Mouse (Mus musculus) gonadal fat pad, adult 2 months (tissue): ENCODE measurements at regions not wholly inside any gene's neighbourhood (a gene's known extent, or its start where the extent isn't known, plus 50 kb on each side); places are given as distances from the start of the nearest gene placed in this dataset.
"Not testable (repeated sequence)": the region's sequence is repeated elsewhere in the genome, so short reads cannot be mapped to it uniquely, and the experiment has no call there.

Source experiments
- DNase-seq: peaks from one replicate; pipeline ENCODE4 v3.0.0-alpha.2; 2012; ENCODE audit warnings: low read depth

DNA sequence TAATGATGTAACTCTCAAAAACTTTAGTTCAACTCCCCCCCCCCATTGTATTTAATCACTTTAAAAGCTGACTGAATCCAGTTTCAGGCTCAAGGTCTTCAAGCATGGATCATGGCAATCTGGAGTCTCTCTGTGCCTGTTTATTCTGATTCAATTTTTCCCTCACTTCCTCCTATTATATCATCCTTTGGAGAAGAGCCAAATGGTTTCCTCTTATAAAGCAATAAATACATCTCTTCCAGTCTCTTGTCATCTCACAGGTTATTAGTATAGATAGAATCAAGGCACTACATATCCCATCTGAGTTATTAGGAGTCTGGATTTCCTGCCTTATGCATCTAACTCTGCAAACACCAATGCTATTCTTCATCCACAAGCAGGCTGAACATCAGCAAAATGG is 530.2 kb upstream of the Pdcd1 start:
- DNase-seq = no peak

DNA sequence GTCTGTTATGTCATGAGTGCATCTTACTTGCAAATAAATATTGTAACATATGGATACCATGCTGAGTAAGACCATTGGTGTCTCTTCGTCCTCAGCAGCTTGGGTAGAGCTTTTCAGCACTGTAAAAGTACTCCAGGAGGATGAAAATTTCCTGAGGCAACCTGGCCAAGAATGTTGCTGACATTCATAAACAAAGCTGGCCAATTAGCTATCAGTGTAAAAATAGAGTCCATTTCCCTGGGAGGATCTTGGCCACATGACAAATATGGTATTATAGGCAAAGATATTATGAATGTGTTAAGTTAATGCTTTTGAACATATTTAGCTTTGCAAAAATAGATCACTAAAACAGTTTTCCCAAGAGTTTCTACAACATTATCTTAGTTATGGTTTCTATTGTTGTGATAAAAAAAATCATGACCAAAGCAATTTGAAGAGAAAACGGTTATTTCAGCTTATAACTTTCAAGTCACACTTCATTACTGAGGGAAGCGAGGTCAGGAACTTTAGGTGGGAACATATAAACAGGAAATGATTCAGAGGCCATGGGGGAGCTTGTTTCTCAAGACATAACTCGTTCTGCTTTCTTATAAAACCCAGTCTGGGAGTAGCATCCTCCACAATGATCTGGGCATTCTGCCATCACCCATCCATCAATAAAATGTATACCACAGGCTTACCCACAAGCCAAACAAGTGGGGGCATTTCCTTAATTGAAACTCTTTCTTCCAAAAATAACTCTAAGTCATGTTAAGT is 529.5 kb upstream of the Pdcd1 start:
- DNase-seq = no peak

DNA sequence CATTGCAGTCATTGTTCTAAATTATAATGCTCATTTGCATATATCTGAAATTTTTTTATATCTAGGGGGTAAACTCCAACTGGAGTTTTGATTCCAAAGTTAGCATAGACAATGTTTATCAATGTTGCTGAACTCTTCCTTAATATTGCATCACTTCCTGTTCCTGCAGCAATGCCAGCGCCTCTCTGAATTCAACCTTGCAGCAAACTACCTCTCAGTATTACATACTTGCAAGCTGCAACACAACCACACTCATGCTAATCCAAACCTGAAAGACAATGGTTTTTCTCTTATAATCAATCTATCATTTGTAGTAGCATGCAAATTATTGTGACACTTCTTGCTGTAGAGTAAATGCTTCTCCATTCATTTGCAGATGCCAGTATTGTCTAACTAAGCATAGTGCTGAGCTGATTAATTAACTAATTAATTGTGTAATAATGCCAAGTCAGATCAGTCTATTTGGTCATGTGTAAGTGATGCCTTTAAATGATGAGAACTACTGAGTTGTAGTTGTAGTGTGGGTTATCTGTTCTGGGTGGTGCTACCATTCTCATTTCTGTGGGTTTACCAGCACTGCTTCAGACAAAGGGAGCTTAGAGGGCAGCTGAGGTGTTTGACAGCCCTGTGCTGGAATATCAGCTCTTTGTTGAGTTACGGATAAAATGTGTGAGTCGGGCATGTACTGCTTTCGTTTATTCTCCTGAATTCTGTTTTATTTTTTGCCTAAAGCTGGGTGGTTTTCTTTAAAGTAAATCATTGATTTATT is 480.6 kb upstream of the Pdcd1 start:
- no peak for DNase-seq

DNA sequence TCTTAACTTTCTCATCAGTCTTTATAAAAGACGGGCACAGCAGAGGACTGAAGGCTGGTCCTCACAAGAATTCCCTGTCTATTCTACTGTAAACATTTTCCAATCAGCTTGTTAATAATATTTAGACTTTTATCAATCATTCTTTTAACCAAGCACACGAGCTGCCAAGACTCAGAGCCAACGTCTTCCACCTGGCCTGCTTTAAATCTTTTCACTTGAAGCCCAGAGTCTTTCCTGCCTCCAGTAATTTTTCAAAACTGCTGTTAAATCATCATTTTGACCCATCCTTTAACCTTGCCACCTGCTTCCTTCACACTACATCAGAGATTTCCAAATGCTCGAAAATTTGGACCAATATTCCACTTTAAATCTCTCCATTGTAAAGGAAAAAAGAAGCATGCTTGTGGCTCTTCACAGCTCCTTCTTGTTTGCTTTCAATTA is 451.7 kb upstream of the Pdcd1 start:
- no peak for DNase-seq

DNA sequence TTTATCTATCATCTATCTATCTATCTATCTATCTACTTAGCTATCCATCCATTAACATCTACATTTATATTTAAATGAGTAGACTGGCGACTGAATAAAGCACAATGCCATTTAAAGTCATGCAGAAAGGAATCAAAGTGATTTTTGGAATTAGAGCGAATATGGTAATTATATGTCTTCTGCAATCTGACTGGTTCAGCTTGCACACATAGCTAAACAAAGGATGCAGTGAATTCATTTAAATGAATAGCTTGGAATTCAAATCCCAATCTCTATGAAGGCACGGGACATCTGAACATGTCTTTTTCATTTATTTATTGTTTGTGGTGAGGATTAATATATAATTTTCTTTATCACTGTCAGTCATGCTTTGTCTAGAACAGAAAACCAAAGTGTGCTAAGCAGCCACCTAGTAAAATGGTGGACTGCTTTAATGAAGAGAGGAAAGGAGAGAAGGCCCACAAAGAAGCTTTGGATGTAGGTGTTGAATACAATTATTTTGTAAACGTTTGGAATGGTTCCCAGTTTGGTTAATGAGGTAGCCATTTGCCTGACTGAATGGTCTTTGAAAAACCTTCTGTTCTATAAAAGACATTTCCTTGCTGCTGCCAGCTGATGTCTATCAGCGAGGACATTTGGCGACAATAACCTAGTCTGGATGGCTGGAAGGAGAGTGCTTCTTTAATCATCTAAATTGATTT is 451.2 kb upstream of the Pdcd1 start:
- DNase-seq = no peak

DNA sequence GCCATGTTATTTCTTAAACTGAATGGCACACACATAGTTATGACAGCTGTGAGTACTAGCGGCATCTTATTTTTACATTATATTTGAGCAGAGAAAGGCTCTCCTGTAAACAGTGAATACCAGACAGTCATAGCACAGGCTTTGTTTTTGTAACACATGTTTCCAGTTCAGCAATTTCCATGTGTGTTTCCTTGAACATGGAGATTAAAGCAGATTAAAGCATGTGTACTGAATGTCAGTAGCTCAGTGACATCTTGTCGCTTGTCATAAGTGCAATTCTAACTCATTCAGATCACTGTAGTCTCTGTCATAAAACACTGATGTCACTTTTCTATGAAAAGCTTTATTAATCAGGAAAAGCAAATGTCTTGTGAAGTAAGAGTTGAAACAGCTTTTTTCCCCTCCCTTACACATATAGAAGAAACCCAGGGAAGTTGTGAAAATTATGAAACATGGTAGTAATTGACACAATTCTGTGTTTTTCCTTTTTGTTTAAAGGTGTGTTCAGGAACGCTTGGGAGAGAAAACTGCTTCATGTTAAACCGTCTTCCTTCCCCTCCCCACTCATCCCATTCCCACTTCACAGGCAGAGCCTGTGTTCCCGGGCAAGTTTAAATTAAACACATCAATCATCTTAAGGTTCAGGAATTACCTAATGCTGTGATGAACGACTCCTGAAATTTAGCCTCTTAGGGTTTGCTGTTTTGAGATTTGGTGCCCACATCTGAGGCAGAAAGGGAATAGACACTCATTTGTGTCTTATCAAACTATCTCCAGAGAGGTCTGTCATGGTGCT is 449.9 kb upstream of the Pdcd1 start:
- DNase-seq = no peak

DNA sequence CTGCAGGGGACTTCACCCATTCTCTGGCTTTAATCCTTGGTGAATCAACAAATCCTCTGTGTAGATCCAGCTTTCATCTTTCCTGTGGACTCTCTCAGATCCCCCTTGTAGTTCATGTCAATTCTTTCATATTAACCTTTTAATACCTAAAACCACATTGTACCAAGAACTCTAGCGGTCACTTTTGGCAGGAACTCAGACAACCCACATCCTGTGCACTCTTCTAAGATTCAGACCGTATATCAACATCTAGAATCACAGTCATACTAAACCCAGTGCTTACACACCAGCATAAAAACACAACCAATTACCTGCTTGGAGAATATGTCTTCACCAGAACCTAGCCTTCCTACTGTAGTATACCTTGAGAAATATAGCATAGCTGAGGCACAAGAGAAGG is 444.6 kb upstream of the Pdcd1 start:
- no peak for DNase-seq

DNA sequence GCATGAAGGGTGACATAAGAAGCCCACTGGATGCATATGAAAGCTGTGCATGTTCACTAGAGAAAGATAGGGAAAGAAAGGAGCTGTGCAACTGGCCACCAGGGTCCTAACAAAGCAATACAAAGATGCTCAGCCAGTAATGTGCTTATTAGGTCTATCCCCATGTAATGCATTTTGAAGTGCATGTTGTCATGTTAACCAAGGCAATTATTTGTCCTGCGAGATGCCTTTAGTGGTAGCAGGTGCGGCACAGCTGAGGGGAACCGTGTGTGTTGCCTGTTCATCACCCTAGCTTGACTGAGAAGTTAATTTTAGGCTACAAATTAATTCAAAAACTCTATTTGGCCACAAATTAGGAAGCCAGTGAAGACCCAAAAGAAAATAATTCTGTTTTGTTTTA is 444.0 kb upstream of the Pdcd1 start:
- DNase-seq = no peak

DNA sequence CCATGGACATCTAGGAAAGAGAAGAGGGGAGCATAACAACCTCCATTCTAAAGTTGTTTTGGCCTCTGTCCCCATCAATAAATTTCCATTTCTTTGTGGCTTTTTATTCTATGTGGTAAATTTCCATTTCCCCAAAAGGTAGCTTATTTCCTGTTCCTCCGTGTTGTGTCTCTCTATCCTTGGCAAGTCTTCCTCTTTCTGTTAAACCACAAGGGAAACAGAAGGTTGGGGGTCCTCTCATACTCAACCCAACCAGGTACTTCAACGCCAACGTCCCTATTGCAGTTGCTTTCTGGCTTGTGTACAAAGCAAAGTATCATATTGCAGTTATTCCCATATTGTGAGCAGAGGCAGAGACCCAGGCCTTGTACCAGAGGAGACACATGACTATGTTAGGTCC is 434.7 kb upstream of the Pdcd1 start:
- no peak for DNase-seq

DNA sequence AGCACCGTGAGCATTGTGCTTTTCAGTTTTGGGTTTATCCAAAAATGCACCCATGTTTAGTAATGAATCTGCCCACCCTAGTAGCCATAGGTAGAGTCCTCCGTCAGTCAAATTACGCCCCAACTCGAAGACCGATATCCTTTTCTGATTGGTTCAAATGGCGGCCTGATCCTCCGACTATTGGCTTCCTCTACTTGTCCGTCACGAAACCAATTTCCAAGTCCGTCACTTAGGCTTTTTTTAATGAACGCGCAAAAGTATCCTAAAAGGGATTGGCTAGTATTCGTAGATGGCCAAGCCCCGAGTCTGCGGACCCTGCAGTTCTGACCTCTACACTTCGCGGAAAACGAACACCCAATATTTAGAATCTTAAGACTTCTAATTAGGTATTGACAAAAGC is 417.5 kb upstream of the Pdcd1 start:
- DNase-seq = not testable (repeated sequence)

DNA sequence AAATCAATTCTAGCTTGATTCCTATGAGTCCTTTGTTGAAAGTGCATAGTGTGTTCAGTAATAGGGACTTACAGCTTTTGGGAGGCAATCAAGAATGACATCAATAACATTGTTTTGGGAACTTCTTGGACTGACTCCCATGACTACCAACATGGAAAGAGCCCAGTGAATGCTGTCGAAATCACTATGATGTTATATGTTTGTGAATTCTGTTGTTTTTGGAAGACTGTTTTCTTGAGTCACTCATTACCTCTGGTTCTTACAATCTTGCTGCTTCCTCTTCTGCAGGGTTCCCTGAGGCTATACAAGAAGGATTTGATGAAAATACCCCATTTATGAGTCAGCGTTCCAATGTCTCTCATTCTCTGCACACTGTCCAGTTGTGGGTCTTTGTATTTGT is 371.4 kb upstream of the Pdcd1 start:
- DNase-seq = peak; percentile 5

DNA sequence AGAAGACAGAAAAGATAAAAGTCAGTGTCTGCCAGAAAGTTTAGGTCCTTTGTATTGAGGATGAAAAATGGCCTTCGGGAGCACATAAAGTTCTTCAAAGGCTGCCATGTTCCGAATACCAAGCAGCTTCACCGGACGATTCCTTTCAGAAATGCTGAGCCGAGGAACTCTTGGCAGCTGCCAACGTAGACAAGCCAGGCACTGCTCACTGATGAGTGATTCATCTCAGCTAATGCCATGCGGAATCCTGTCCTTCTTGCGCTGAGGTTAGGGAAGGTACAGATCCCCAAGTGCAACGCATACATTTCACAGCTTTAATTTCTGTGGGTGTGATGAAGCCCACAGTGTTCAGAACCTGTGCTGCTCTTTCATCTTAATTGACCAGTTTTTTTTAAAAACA is 360.7 kb upstream of the Pdcd1 start:
- DNase-seq = no peak

DNA sequence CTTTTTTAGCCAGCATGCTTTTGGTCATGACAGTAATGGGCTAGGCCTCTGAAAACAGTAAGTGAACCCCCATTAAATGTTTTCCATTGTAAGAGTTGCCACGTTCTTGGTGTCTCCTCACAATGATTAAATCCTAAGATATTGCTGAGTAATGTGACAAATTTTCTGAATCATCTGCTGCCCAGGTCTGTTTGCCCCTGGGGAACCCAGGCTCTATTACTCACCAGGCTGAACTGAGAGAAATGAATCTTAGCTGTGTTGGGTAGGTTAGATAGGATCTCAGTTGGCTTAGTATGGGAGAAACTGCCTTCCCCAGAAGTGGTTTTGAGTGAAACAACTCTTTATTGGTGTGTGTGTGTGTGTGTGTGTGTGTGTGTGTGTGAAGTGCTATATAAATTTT is 314.3 kb upstream of the Pdcd1 start:
- DNase-seq = no peak

DNA sequence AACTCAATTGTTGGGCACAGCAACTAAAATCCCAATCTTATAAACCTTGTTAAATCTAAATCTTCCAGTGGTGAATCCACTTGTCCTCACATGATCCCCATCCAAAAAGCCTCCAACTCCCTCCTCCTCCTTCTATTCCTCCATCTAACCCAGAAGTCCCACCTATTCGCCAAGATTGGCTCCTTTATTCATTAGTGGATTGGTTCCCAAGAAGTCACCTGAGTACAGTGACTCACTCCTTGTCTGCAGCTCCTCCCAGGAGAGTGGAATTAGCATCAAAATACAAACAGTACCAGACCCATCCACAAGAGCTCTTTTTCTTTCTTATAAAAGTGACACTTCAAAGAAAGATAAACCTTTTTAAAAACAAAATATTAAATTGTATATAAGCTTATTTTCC is 304.6 kb upstream of the Pdcd1 start:
- DNase-seq = no peak

DNA sequence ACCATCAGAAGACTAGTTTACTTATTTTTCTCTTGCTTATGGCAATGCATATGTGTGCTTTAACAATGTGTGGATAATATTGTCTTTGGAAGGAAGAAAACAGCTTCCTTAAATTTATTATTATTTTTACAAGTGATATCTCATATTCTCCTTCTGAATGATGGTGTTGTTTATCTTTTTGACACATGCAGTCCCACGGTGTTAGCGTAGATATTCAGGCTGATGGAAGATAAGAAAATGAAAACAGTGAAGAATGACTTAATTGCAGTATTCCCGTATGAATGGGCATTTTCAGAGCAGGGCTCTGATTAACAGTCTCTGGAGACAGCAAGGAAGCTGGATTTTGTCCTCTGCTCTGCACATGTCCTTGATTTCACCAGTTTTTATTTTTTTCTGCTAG is 303.5 kb upstream of the Pdcd1 start:
- no peak for DNase-seq

DNA sequence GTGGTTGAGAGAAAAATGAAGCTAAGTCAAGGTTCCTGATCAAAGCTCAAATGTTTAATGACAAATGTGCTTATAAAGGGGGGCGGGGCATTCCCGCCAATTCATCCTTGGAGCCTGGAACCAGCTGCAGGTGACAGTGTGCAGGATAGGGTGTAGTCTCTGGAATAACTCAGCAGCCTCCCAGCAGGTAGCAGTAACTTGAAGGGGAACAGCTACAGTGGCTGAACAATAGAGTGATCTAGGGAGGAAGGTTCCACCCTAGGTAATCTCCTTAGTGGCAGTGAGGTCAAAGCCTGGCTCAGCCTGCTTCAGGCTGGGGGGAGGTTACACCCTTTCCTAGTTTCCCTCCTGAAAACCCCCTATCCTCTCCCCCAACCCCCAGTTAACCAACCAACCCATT is 290.2 kb upstream of the Pdcd1 start:
- no peak for DNase-seq

DNA sequence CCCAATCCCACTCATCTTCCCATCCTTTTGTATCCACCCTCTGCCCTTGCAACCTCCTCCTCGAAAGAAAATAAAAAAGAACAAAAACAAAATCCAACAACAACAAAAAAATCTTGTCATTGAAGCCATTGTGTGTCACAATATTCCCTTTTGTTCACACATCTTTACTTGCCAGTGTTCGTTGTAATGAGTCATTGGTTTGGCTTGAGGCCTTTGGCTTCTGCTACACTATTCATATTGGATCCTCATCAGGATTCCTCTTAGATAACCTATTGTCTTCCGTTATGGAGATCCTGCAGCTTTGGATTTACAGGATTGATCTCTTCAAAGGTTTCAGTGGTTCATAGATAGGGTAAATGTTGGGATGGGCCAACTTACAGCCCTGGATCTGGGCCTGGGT is 288.9 kb upstream of the Pdcd1 start:
- no peak for DNase-seq

DNA sequence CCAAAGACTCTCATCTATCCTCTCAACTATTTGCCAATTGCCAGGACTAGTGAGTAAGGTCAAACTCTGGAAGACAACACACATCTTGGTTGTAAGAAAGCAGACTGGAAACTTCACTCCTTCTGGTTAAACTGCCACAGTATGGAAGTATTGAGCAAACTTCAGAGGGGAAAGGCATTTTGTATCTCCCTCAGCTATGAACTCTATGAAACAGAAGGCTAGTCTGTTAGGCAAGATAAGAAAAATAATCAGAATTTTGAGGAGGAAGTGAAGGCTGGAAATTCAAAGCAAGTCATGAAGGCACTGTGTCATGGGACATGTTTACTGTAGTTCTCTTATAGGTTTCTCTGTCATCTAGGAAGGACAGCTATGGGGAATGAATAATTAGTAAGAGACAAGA is 265.7 kb upstream of the Pdcd1 start:
- DNase-seq = no peak

DNA sequence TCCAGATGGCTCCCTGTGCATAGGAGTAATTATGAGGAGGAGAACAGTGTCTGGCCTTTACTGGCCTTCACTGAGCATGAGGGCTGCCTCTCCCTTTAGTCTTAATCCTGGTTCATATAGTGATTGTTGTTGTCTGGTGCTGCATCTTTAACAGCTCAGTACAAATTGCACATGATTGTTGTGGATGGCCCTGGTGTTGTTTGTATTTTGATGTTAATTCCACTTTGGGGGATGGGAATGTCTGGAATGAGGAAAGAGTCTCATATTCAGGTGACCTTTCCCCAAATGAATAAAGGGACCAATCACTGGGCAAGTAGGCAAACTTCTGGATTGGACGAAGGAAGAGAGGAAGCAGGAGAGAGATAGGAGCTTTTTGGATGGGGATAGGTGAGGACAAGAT is 246.0 kb upstream of the Pdcd1 start:
- no peak for DNase-seq

DNA sequence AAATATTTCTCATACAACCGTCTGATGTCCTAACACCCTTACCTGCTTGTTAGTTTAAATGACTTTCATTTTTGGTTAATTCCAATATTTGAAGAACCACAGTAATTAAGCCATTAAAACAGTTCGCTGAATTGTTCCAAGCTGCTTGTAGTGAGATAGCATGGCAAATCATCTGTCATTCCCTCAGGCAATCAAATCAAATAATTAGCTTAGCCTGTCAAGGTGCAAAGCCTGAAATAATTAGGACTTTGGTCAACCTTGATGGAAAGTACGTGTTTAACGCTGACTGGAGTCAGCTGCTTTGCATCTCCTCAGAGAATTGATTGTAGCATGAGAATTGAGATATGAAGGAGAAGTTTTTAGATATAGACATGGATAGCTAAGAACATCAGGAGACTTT is 220.2 kb upstream of the Pdcd1 start:
- DNase-seq = no peak

DNA sequence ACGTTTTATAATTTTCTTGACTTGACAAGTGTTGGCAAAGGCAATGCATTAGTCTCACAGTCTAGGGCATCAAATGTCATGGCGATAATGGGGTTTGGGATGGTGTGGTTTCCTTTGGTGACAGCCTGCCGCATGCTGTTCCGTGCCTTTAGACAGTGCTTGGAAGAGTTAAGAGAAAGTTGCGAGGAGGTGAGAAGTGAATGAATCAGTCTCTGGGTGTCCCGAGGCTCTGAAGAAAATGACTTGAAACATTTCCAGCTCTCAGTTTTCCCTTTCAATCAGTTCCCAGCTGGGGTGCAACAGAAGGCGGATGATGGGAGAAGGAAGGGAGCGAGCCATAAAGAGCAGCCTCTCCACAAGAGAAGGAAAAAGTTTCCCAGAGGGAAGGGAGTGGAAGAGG is 211.0 kb upstream of the Pdcd1 start:
- DNase-seq = no peak

DNA sequence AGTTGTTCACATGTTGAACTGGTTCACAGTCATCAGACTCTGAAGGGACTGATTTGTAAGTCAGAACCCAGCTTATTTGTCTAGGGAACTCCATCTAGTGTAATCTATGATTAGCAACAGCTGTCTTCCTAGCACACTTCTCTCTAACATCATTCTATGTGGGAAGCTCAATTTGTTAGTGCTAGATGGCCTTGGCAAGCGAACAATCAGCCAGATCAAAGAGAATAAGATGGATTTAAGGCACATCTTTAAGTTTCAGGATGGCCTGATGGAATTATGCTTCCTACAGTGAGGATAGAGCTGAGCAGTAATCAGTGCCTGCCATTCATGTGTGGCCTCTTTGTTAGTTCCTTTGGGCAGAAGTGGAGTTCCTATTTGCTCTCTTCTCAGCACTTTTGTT is 183.1 kb upstream of the Pdcd1 start:
- DNase-seq = no peak
